Mouse (Mus musculus) heart, embryonic 12.5 days (tissue): ENCODE data around the gene Brix1. TPM values are rescaled to one million over a fixed set of nuclear protein-coding genes. Genes with fewer than 3 reads are reported as not detected.

Experiments
- ATAC-seq: fragments of 200-750 bp; cut with Nextera tagmentation; 2 replicates; pipeline ENCODE4 v1.8.0; 2017; ENCODE audit warnings: moderate TSS enrichment, moderate library complexity; ENCODE audit not compliant: insufficient number of reproducible peaks, low FRiP score
- H3K27ac ChIP-seq: fragments of 300-500 bp; sonication (generic); 2 replicates; pipeline ENCODE4 v1.5.1; 2016; ENCODE audit warnings: mild to moderate bottlenecking, moderate library complexity; ENCODE audit not compliant: poor library complexity, severe bottlenecking
- H3K27me3 ChIP-seq: fragments of 300-500 bp; sonication (generic); replicated peaks from 2 replicates; pipeline ENCODE4 v1.6.1; 2016; ENCODE audit warnings: mild to moderate bottlenecking, moderate library complexity
- H3K36me3 ChIP-seq: fragments of 300-500 bp; sonication (generic); 2 replicates; pipeline ENCODE4 v1.6.1; 2016; ENCODE audit warnings: mild to moderate bottlenecking, moderate library complexity
- H3K4me1 ChIP-seq: fragments of 300-500 bp; sonication (generic); replicated peaks from 2 replicates; pipeline ENCODE4 v1.6.1; 2016; ENCODE audit warnings: mild to moderate bottlenecking
- H3K4me2 ChIP-seq: fragments of 300-500 bp; sonication (generic); 2 replicates; pipeline ENCODE4 v1.6.1; 2016; ENCODE audit warnings: mild to moderate bottlenecking, moderate library complexity
- H3K4me3 ChIP-seq: fragments of 300-500 bp; sonication (generic); 2 replicates; pipeline ENCODE4 v1.5.1; 2016; ENCODE audit warnings: mild to moderate bottlenecking
- H3K9ac ChIP-seq: fragments of 300-500 bp; sonication (generic); 2 replicates; pipeline ENCODE4 v1.6.1; 2016; ENCODE audit warnings: mild to moderate bottlenecking, moderate library complexity
- H3K9me3 ChIP-seq: fragments of 300-500 bp; sonication (generic); replicated peaks from 2 replicates; pipeline ENCODE4 v1.6.1; 2016; ENCODE audit warnings: mild to moderate bottlenecking, moderate library complexity
- WGBS: fragments of 180-500 bp; shearing (Covaris S2); methylation state at CpG from one replicate; pipeline ENCODE4 v1.1.7; 2016; 5-methylcytosine and 5-hydroxymethylcytosine counted together
- polyA plus RNA-seq: library from polyadenylated mRNA; unstranded; fragments of >200 nt; fragmentation: Nextera tagmentation; extraction: Ambion mirVana; gene quantifications from 2 replicates; pipeline ENCODE4 v1.2.1, GENCODE M21; 2016

Brix1 gene
- polyA plus RNA-seq, 1 experiment from 2014 or later: 85.8 TPM

GRCm38 (mm10) chr15:10447102-10447501 is 38.6 kb downstream of the Brix1 start:
- Histone ChIP-seq H3K27me3 (no peaks in the 10 kb centered on the region), H3K9ac (no peak overlapping the region), H3K4me3 (no peak overlapping the region), H3K36me3 (peaks cover 51% of the 10 kb centered on the region), H3K4me1 (no peaks in the 10 kb centered on the region), H3K9me3 (no peaks in the 10 kb centered on the region), H3K27ac (no peak overlapping the region), H3K4me2 (no peak overlapping the region)
- ATAC-seq: no peak
- WGBS: 84% methylated on average over 3 of the region's 3 CpGs

DNA sequence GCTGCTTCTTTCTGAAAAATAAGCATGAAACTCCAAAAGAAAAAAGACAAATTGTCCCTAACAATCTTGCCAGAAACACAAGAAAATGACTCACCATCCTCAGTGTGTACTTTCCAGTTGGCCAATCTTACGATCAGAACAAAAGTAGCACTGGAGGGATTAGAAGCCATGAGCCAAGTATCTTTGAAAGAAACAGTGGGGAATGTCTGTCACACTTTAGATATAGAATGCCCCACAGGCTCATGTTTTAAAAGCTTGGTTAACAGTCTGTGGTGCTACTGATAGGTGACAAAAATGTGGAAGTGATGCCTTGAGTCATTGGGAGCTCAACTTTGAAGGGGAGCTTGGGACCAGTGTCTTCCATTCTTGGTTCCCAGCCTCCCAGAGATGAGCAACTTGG is 43.5 kb downstream of the Brix1 start:
- ATAC-seq: no peak
- Histone ChIP-seq H3K4me2 (no peak overlapping the region), H3K4me3 (no peak overlapping the region), H3K4me1 (no peaks in the 10 kb centered on the region), H3K27ac (no peak overlapping the region), H3K9ac (no peak overlapping the region), H3K27me3 (no peaks in the 10 kb centered on the region), H3K36me3 (peaks cover 28% of the 10 kb centered on the region), H3K9me3 (no peaks in the 10 kb centered on the region)
- 83% methylated on average over 1 of the region's 1 CpGs for WGBS

DNA sequence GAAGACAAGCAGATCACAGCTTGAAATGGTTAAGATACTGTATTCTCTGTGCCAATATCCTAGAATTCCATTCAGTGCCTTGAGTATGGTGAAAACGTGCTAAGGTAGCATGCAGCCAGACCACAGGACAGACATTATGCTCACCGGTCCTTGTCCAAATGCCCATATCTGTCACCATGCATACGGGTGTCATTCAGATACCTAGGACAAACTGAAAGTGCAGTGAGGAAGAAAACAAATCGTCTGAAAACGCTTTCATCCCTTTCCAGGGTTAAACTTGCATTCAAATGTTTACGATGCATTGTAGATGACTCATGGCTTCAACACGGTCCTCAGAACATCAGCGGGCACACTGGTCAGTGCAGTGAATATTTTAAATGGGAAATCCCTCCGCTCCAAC is 44.3 kb downstream of the Brix1 start:
- Histone ChIP-seq H3K36me3 (peaks cover 24% of the 10 kb centered on the region), H3K4me2 (no peak overlapping the region), H3K4me3 (no peak overlapping the region), H3K9me3 (no peaks in the 10 kb centered on the region), H3K9ac (no peak overlapping the region), H3K27me3 (no peaks in the 10 kb centered on the region), H3K4me1 (no peaks in the 10 kb centered on the region), H3K27ac (no peak overlapping the region)
- 90% methylated on average over 9 of the region's 9 CpGs for WGBS
- ATAC-seq: no peak

DNA sequence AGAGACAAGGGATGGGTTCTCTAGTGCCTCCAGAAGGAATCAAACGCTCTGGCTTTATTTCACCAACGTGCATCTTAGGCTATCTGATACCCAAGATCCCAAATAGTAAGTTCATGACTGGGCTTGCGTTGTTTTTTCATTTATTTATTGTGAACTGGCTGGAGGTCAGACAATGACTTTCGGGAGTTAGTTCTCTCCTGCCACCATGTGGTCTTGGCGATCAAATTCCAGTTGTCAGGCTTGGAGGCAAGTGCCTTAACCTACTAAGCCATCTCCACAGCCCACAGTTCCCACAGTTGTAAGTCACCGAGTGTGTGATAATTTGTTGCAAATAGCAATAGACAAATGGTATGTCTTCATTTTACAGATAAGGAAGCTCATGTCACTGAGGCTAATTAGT is 45.8 kb downstream of the Brix1 start:
- Histone ChIP-seq H3K36me3 (peaks cover 14% of the 10 kb centered on the region; the same call in 1 of the 2 replicates), H3K4me2 (no peak overlapping the region), H3K27me3 (no peaks in the 10 kb centered on the region), H3K4me3 (no peak overlapping the region), H3K4me1 (no peaks in the 10 kb centered on the region), H3K9me3 (no peaks in the 10 kb centered on the region), H3K27ac (no peak overlapping the region), H3K9ac (no peak overlapping the region)
- WGBS: 77% methylated on average over 6 of the region's 6 CpGs
- no peak for ATAC-seq

GRCm38 (mm10) chr15:10436893-10437292 is 48.9 kb downstream of the Brix1 start:
- no peak for ATAC-seq
- no peak overlapping the region for H3K4me3 ChIP-seq
- no peaks in the 10 kb centered on the region for H3K36me3 ChIP-seq
- WGBS: 60% methylated on average over 1 of the region's 1 CpGs
- H3K4me1 ChIP-seq: no peaks in the 10 kb centered on the region
- H3K9ac ChIP-seq: no peak overlapping the region
- no peaks in the 10 kb centered on the region for H3K9me3 ChIP-seq
- H3K27ac ChIP-seq: no peak overlapping the region
- no peak overlapping the region for H3K4me2 ChIP-seq
- H3K27me3 ChIP-seq: no peaks in the 10 kb centered on the region

GRCm38 (mm10) chr15:10426545-10427266 is 59.0 kb downstream of the Brix1 start:
- Histone ChIP-seq H3K9me3 (no peaks in the 10 kb centered on the region), H3K4me2 (no peak overlapping the region), H3K4me3 (no peak overlapping the region), H3K27me3 (no peaks in the 10 kb centered on the region), H3K36me3 (no peaks in the 10 kb centered on the region), H3K27ac (no peak overlapping the region), H3K4me1 (no peaks in the 10 kb centered on the region), H3K9ac (no peak overlapping the region)
- WGBS: 84% methylated on average over 13 of the region's 13 CpGs
- no peak for ATAC-seq

- Histone ChIP-seq H3K9me3 (no peaks in the 10 kb centered on the region), H3K27me3 (no peaks in the 10 kb centered on the region), H3K4me2 (no peak overlapping the region), H3K4me1 (no peaks in the 10 kb centered on the region), H3K27ac (no peak overlapping the region), H3K4me3 (no peak overlapping the region), H3K9ac (no peak overlapping the region), H3K36me3 (no peaks in the 10 kb centered on the region)
- WGBS: 64% methylated on average over 6 of the region's 6 CpGs
- no peak for ATAC-seq
Measured at GRCm38 (mm10) chr15:10426124-10426523, 59.6 kb downstream of the Brix1 start.

Other genes with a start within 250 kb of the Brix1 start
- gene Gm21973, start 160.6 kb downstream of the Brix1 start, polyA plus RNA-seq: not detected in 2 replicates
- gene Agxt2, start 127.4 kb downstream of the Brix1 start, polyA plus RNA-seq: not detected in 2 replicates
- gene Dnajc21, start 15.4 kb downstream of the Brix1 start, polyA plus RNA-seq: 13.0 and 13.2 TPM in 2 replicates
- 21.0 and 23.2 TPM in 2 replicates for gene Rad1, start 71 bp upstream of the Brix1 start, polyA plus RNA-seq
- not detected in 2 replicates for gene Ttc23l, start 72.7 kb upstream of the Brix1 start, polyA plus RNA-seq
- 25.6 and 27.5 TPM in 2 replicates for gene Rai14, start 228.7 kb upstream of the Brix1 start, polyA plus RNA-seq